Mouse (Mus musculus): ENCODE results near the gene Lamp5. TPM values are rescaled to one million over a fixed set of nuclear protein-coding genes. Genes with fewer than 3 reads are reported as not detected.

Gene Lamp5
- polyA plus RNA-seq (2015; fragmentation: Nextera tagmentation; extraction: Ambion mirVana): 7.1 TPM in 2 replicates

GRCm38 (mm10) chr2:136051688-136052289 is at the start of gene Lamp5:
Gene Lamp5 (plus strand): TSS chr2:136052239.
- H3K4me3 ChIP-seq: peak within 1 kb of the TSS; percentile 32
- peak within 1 kb of the TSS; percentile 5; the same call in 1 of the 2 replicates for H3K9ac ChIP-seq
- H3K36me3 ChIP-seq (replicated peaks): no peaks in the 10 kb centered on the region
- peaks cover 14% of the 10 kb centered on the region for H3K4me1 ChIP-seq
- no peak within 1 kb of the TSS for H3K27ac ChIP-seq
- H3K4me2 ChIP-seq: peak within 1 kb of the TSS; percentile 60
- WGBS: 3% methylated on average over 8 of the region's 8 CpGs
- H3K27me3 ChIP-seq (replicated peaks): no peaks in the 10 kb centered on the region
- ATAC-seq (replicated peaks): peak; percentile 74
- no peaks in the 10 kb centered on the region for H3K9me3 ChIP-seq

- H3K4me2 ChIP-seq: no peak overlapping the region
- H3K4me3 ChIP-seq: no peak overlapping the region
- no peak for ATAC-seq (replicated peaks)
- H3K27ac ChIP-seq: no peak overlapping the region
- H3K9ac ChIP-seq: no peak overlapping the region
- H3K36me3 ChIP-seq (replicated peaks): no peaks in the 10 kb centered on the region; the same call in 1 of the 2 replicates
- no peaks in the 10 kb centered on the region for H3K4me1 ChIP-seq
- WGBS: 86% methylated on average over 1 of the region's 1 CpGs
- H3K9me3 ChIP-seq: no peaks in the 10 kb centered on the region
- H3K27me3 ChIP-seq (replicated peaks): no peaks in the 10 kb centered on the region
These were observed 48.2 kb upstream of the Lamp5 start for GRCm38 (mm10) chr2:136003836-136004235.

- Histone ChIP-seq H3K27ac (no peak overlapping the region), H3K27me3 (replicated peaks) (no peaks in the 10 kb centered on the region), H3K36me3 (replicated peaks) (no peaks in the 10 kb centered on the region), H3K4me2 (no peak overlapping the region), H3K4me3 (no peak overlapping the region), H3K4me1 (no peaks in the 10 kb centered on the region), H3K9ac (no peak overlapping the region), H3K9me3 (no peaks in the 10 kb centered on the region)
- ATAC-seq (replicated peaks): no peak
- WGBS: 95% methylated on average over 5 of the region's 5 CpGs
These were observed 45.8 kb upstream of the Lamp5 start for GRCm38 (mm10) chr2:136006280-136006679.

GRCm38 (mm10) chr2:136012759-136013158 is 39.3 kb upstream of the Lamp5 start:
- Histone ChIP-seq H3K27ac (no peak overlapping the region), H3K4me2 (no peak overlapping the region), H3K36me3 (replicated peaks) (no peaks in the 10 kb centered on the region), H3K4me3 (no peak overlapping the region), H3K4me1 (no peaks in the 10 kb centered on the region), H3K27me3 (replicated peaks) (no peaks in the 10 kb centered on the region), H3K9me3 (no peaks in the 10 kb centered on the region), H3K9ac (no peak overlapping the region)
- no peak for ATAC-seq (replicated peaks)
- 95% methylated on average over 9 of the region's 9 CpGs for WGBS

- 87% methylated on average over 4 of the region's 4 CpGs for WGBS
- ATAC-seq (replicated peaks): no peak
- no peaks in the 10 kb centered on the region for H3K36me3 ChIP-seq (replicated peaks)
- H3K9me3 ChIP-seq: no peaks in the 10 kb centered on the region
- no peak overlapping the region for H3K27ac ChIP-seq
- no peak overlapping the region for H3K4me3 ChIP-seq
- H3K9ac ChIP-seq: no peak overlapping the region
- peaks cover 14% of the 10 kb centered on the region for H3K4me1 ChIP-seq
- no peaks in the 10 kb centered on the region for H3K27me3 ChIP-seq (replicated peaks)
- no peak overlapping the region for H3K4me2 ChIP-seq
These were observed 3.6 kb upstream of the Lamp5 start for GRCm38 (mm10) chr2:136048464-136048863.

- Histone ChIP-seq H3K4me1 (peaks cover 14% of the 10 kb centered on the region), H3K27me3 (replicated peaks) (no peaks in the 10 kb centered on the region), H3K4me2 (peak overlapping the region; percentile 60), H3K9me3 (no peaks in the 10 kb centered on the region), H3K9ac (peak overlapping the region; percentile 5; the same call in 1 of the 2 replicates), H3K27ac (no peak overlapping the region), H3K36me3 (replicated peaks) (no peaks in the 10 kb centered on the region), H3K4me3 (peak overlapping the region; percentile 32)
- WGBS: 17% methylated on average over 27 of the region's 27 CpGs
- peak; percentile 58; the same call in 1 of the 2 replicates for ATAC-seq (replicated peaks)
These were observed 1.0 kb upstream of the Lamp5 start for GRCm38 (mm10) chr2:136050793-136051615.

GRCm38 (mm10) chr2:136057861-136058331 is 5.9 kb downstream of the Lamp5 start:
- 4% methylated on average over 19 of the region's 19 CpGs for WGBS
- Histone ChIP-seq H3K27ac (no peak overlapping the region), H3K4me1 (peaks cover 21% of the 10 kb centered on the region), H3K4me3 (peak overlapping the region; percentile 38), H3K4me2 (peak overlapping the region; percentile 76), H3K36me3 (replicated peaks) (no peaks in the 10 kb centered on the region), H3K27me3 (replicated peaks) (peaks cover 15% of the 10 kb centered on the region), H3K9ac (peak overlapping the region; percentile 13; the same call in 1 of the 2 replicates), H3K9me3 (no peaks in the 10 kb centered on the region)
- ATAC-seq (replicated peaks): peak; percentile 79

- ATAC-seq (replicated peaks): peak; percentile 67; the same call in 1 of the 2 replicates
- Histone ChIP-seq H3K4me1 (peaks cover 21% of the 10 kb centered on the region), H3K4me3 (peak overlapping the region; percentile 38), H3K9ac (peak overlapping the region; percentile 13; the same call in 1 of the 2 replicates), H3K27ac (no peak overlapping the region), H3K9me3 (no peaks in the 10 kb centered on the region), H3K27me3 (replicated peaks) (peaks cover 15% of the 10 kb centered on the region), H3K4me2 (peak overlapping the region; percentile 76), H3K36me3 (replicated peaks) (no peaks in the 10 kb centered on the region)
- WGBS: 5% methylated on average over 7 of the region's 7 CpGs
These were observed 6.4 kb downstream of the Lamp5 start for GRCm38 (mm10) chr2:136058398-136058797.

- H3K4me2 ChIP-seq: peak overlapping the region; percentile 76
- peak overlapping the region; percentile 38 for H3K4me3 ChIP-seq
- ATAC-seq (replicated peaks): peak; percentile 18; the same call in 1 of the 2 replicates
- H3K27ac ChIP-seq: no peak overlapping the region
- H3K4me1 ChIP-seq: peaks cover 21% of the 10 kb centered on the region
- H3K9me3 ChIP-seq: no peaks in the 10 kb centered on the region
- H3K27me3 ChIP-seq (replicated peaks): peaks cover 15% of the 10 kb centered on the region
- H3K9ac ChIP-seq: peak overlapping the region; percentile 17; the same call in 1 of the 2 replicates
- H3K36me3 ChIP-seq (replicated peaks): no peaks in the 10 kb centered on the region
- WGBS: 1% methylated on average over 37 of the region's 37 CpGs
These were observed 7.1 kb downstream of the Lamp5 start for GRCm38 (mm10) chr2:136059029-136059669.

GRCm38 (mm10) chr2:136064356-136064755 is 12.3 kb downstream of the Lamp5 start:
- no peaks in the 10 kb centered on the region for H3K36me3 ChIP-seq (replicated peaks)
- no peak for ATAC-seq (replicated peaks)
- H3K27me3 ChIP-seq (replicated peaks): peaks cover 10% of the 10 kb centered on the region
- peaks cover 2% of the 10 kb centered on the region for H3K4me1 ChIP-seq
- WGBS: 48% methylated on average over 1 of the region's 1 CpGs
- H3K4me3 ChIP-seq: no peak overlapping the region
- no peaks in the 10 kb centered on the region for H3K9me3 ChIP-seq
- H3K27ac ChIP-seq: no peak overlapping the region
- no peak overlapping the region for H3K9ac ChIP-seq
- no peak overlapping the region for H3K4me2 ChIP-seq

GRCm38 (mm10) chr2:136095978-136096377 is 43.9 kb downstream of the Lamp5 start:
- Histone ChIP-seq H3K9ac (no peak overlapping the region), H3K9me3 (no peaks in the 10 kb centered on the region), H3K27me3 (replicated peaks) (no peaks in the 10 kb centered on the region), H3K4me1 (no peaks in the 10 kb centered on the region), H3K4me2 (no peak overlapping the region), H3K36me3 (replicated peaks) (no peaks in the 10 kb centered on the region), H3K27ac (no peak overlapping the region), H3K4me3 (no peak overlapping the region)
- no peak for ATAC-seq (replicated peaks)
- WGBS: 74% methylated on average over 2 of the region's 2 CpGs

GRCm38 (mm10) chr2:136097143-136097542 is 45.1 kb downstream of the Lamp5 start:
- H3K36me3 ChIP-seq (replicated peaks): no peaks in the 10 kb centered on the region
- H3K9me3 ChIP-seq: no peaks in the 10 kb centered on the region
- no peaks in the 10 kb centered on the region for H3K27me3 ChIP-seq (replicated peaks)
- no peaks in the 10 kb centered on the region for H3K4me1 ChIP-seq
- no peak overlapping the region for H3K27ac ChIP-seq
- ATAC-seq (replicated peaks): no peak
- H3K9ac ChIP-seq: no peak overlapping the region
- no peak overlapping the region for H3K4me2 ChIP-seq
- 91% methylated on average over 3 of the region's 3 CpGs for WGBS
- H3K4me3 ChIP-seq: no peak overlapping the region
